Mouse (Mus musculus) midbrain, embryonic 10.5 days (tissue): Measurements from ENCODE around the gene Ppp2r5e. TPM values are rescaled to one million over a fixed set of nuclear protein-coding genes. Genes with fewer than 3 reads are reported as not detected.

ENCODE experiments used
- DNase-seq: peaks from one replicate; pipeline ENCODE4 v3.0.0-alpha.2; 2017; ENCODE audit warnings: low spot score
- H3K27ac ChIP-seq: fragments of 300-500 bp; sonication (generic); replicated peaks from 2 replicates; pipeline ENCODE4 v1.5.1; 2016; ENCODE audit warnings: mild to moderate bottlenecking
- H3K27me3 ChIP-seq: fragments of 300-500 bp; sonication (generic); 2 replicates; pipeline ENCODE4 v1.6.1; 2016; ENCODE audit warnings: low read depth, mild to moderate bottlenecking; ENCODE audit not compliant: poor library complexity, severe bottlenecking
- H3K36me3 ChIP-seq: fragments of 300-500 bp; sonication (generic); 2 replicates; pipeline ENCODE4 v1.6.1; 2016; ENCODE audit warnings: mild to moderate bottlenecking, moderate library complexity
- H3K4me1 ChIP-seq: fragments of 300-500 bp; sonication (generic); 2 replicates; pipeline ENCODE4 v1.6.1; 2016
- H3K4me3 ChIP-seq: fragments of 300-500 bp; sonication (generic); 2 replicates; pipeline ENCODE4 v1.5.1; 2016; ENCODE audit warnings: mild to moderate bottlenecking, moderate library complexity
- H3K9me3 ChIP-seq: fragments of 300-500 bp; sonication (generic); replicated peaks from 2 replicates; pipeline ENCODE4 v1.6.1; 2016; ENCODE audit warnings: mild to moderate bottlenecking
- WGBS: fragments of 180-500 bp; shearing (Covaris S2); methylation state at CpG from one replicate; pipeline ENCODE4 v1.1.7; 2016; 5-methylcytosine and 5-hydroxymethylcytosine counted together
- polyA plus RNA-seq: library from polyadenylated mRNA; unstranded; fragments of >200 nt; fragmentation: Nextera tagmentation; extraction: Ambion mirVana; gene quantifications from 2 replicates; pipeline ENCODE4 v1.2.1, GENCODE M21; 2016

The Ppp2r5e gene
- polyA plus RNA-seq, 1 experiment from 2014 or later, result 15.0 TPM

DNA sequence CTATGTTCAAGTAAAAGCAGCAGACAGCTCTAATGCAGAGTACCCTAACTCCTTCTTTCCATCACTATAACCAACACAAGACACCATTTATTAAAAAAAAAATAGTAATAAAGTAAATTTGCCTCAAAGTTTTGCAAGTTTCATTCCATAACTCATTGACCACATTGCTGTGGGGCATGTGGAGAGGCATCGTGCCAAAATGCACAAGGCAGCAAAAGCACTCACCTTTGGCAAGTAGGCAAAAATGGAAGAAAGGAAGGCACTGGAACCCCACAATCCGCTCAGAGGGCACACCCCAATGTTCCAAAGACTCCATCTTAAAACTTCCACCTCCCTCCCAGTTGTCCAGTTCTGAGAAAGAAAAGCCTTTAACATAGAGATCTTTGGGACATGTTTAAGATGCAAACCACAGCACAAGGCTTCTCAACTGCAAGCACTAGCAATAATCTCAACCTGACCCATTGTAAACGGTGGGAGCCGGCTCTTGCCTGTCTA, 50.6 kb downstream of the Ppp2r5e start:
- no peak for DNase-seq
- H3K36me3 ChIP-seq, result no peaks in the 10 kb centered on the region
- H3K4me3 ChIP-seq, result no peak overlapping the region
- no peaks in the 10 kb centered on the region for H3K27me3 ChIP-seq
- no peaks in the 10 kb centered on the region for H3K9me3 ChIP-seq
- 91% methylated on average over 4 of the region's 4 CpGs for WGBS
- no peak overlapping the region for H3K27ac ChIP-seq
- H3K4me1 ChIP-seq, result peaks cover 5% of the 10 kb centered on the region; the same call in 1 of the 2 replicates

DNA sequence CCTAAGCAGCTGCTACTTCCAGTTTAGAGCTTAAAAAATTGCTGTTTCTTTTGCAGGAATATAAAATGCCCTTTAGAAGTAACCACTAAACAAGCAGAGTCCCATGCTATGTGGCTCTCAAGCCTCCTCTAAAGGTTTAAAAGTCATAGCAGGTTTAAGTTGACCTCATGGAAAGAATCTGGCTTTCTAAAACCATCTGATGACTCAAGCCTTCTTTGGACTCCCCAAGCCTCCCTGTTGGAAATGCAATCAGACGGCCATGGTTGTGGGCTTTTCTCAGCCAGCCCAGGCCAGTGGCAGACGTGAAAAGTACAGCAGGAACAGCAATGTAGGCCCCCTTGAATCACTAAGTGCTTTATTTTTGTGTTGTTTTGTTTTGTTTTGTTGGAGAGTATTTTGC, 51.4 kb downstream of the Ppp2r5e start:
- Histone ChIP-seq H3K27me3 (no peaks in the 10 kb centered on the region), H3K36me3 (no peaks in the 10 kb centered on the region), H3K4me1 (peaks cover 7% of the 10 kb centered on the region; the same call in 1 of the 2 replicates), H3K27ac (no peak overlapping the region), H3K9me3 (no peaks in the 10 kb centered on the region), H3K4me3 (no peak overlapping the region)
- no peak for DNase-seq
- 67% methylated on average over 2 of the region's 2 CpGs for WGBS

DNA sequence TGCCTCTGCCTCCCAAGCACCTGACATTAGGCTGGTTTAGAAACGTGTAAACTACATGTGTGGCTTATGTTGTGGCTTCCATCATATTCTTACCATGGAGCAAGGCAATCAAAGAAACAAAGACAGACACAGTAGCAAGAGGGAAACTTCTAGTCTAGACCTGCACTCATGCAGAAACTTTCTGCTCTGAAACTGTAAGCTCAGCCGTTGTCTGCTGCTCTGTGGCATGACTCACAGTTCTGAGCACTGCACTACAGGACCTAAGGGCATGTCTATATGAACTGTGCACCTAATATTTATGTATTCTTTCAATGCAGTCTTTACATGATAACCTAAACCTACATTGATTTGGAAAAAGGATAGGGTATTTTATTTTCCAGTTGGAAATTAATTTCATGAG, 51.8 kb downstream of the Ppp2r5e start:
- no peak overlapping the region for H3K4me3 ChIP-seq
- WGBS, result 93% methylated on average over 2 of the region's 2 CpGs
- no peak overlapping the region for H3K27ac ChIP-seq
- H3K36me3 ChIP-seq, result no peaks in the 10 kb centered on the region
- H3K27me3 ChIP-seq, result no peaks in the 10 kb centered on the region
- H3K4me1 ChIP-seq, result peaks cover 7% of the 10 kb centered on the region; the same call in 1 of the 2 replicates
- no peak for DNase-seq
- no peaks in the 10 kb centered on the region for H3K9me3 ChIP-seq

DNA sequence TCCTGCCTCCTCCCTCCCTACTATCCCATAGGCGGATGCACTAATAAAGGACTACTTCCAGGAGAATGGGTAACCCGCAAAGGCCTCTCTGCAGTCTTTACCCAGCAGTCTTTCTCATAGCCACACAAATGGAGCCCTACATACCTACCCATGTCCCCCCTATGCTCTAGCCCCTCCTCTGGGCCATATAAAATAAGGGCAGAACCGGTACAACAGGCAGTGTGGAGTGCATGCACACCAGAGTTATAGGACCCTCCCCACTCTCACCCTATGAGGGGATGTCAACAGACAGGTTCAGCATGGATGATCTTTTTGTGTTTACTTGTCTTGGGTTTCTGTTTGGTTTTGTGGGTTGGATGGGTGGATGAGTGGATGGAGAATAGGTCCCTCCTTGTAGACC, 52.7 kb downstream of the Ppp2r5e start:
- Histone ChIP-seq H3K4me3 (no peak overlapping the region), H3K9me3 (no peaks in the 10 kb centered on the region), H3K4me1 (peaks cover 10% of the 10 kb centered on the region; the same call in 1 of the 2 replicates), H3K36me3 (no peaks in the 10 kb centered on the region), H3K27ac (no peak overlapping the region), H3K27me3 (no peaks in the 10 kb centered on the region)
- 78% methylated on average over 3 of the region's 3 CpGs for WGBS
- DNase-seq, result no peak

DNA sequence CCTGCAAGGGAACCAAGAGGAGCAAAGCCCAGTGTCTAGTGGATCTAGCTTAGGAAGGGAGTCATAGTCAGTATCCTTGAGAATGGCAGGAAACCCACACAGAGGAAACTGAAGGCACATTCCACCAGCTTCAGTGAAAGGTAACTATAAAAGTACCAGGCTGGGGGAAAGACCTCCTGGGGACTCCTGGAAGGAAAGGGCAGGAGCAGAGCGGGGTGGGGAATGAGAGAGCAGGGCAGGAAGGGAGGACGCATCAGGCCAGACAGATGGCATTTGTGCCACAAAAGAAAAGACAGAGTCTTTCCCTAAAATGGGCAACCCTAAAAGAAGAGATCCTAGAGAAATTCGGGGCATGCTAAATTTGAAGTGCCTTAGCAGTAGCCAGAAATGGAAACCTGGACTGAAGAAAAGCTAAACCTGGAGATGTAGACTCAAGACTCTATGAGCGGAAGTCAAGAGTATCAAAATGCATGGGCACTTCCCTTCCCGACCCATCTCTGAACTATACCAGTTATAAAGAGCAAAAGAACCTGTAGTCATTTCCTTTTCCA, 55.3 kb downstream of the Ppp2r5e start:
- Histone ChIP-seq H3K27ac (no peak overlapping the region), H3K9me3 (no peaks in the 10 kb centered on the region), H3K4me3 (no peak overlapping the region), H3K36me3 (no peaks in the 10 kb centered on the region), H3K4me1 (peaks cover 34% of the 10 kb centered on the region), H3K27me3 (no peaks in the 10 kb centered on the region)
- DNase-seq, result no peak
- 82% methylated on average over 5 of the region's 5 CpGs for WGBS

DNA sequence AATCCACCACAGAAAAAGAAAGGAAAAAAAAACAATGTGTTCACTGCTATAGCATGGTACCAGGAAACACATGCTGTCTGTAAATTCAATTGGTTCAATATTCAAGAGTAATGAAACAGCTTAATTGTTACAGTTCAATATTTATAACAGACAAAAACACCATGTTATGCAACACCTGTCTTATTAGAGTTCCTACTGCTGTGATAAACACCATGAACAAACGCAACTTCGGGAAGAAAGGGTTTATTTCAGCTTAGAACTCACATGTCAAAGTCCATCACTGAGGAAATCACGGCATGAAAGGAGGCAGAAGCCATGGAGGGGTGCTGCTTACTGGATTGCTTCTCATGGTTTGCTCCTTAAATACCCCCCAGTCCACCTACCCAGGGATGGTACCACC, 56.8 kb downstream of the Ppp2r5e start:
- Histone ChIP-seq H3K27me3 (no peaks in the 10 kb centered on the region), H3K27ac (no peak overlapping the region), H3K9me3 (no peaks in the 10 kb centered on the region), H3K4me3 (no peak overlapping the region), H3K36me3 (no peaks in the 10 kb centered on the region), H3K4me1 (peaks cover 34% of the 10 kb centered on the region)
- 79% methylated on average over 3 of the region's 3 CpGs for WGBS
- no peak for DNase-seq

DNA sequence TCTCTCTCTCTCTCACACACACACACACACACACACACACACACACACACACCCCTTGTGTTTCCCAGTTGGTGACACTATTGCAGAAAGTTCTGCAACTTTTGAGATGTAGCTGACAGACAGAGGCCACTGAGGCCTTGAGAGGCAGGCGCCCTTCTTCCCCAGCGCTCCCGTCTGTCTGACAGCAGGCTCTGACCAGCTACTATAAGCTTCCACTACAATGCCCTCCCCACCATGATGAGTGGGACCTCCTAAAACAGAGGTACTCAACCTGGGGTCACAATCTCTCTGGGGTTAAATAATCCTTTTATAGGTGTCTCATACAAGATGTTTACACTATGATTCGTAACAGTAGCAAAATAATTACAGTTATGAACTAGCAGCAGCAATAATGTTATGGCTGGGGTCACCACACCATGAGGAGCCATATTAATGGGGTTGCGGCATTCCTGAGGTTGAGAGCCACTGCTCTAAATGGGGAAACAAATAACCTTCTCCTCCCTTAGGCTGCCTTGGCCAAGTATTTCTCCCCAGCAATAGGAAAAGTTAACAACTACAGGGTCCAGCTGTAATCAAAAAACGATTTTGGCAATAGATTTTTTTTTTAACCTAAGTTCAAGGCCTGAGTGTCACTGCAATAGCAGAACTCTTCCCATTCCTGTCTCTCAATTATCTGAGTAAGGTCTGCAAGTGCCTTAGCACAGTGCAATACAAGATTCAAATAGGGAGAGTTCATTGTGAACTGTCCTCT, 58.2 kb downstream of the Ppp2r5e start:
- Histone ChIP-seq H3K36me3 (no peaks in the 10 kb centered on the region), H3K4me3 (no peak overlapping the region), H3K9me3 (no peaks in the 10 kb centered on the region), H3K27ac (no peak overlapping the region), H3K27me3 (no peaks in the 10 kb centered on the region), H3K4me1 (peaks cover 31% of the 10 kb centered on the region)
- no peak for DNase-seq
- WGBS, result 51% methylated on average over 6 of the region's 6 CpGs

DNA sequence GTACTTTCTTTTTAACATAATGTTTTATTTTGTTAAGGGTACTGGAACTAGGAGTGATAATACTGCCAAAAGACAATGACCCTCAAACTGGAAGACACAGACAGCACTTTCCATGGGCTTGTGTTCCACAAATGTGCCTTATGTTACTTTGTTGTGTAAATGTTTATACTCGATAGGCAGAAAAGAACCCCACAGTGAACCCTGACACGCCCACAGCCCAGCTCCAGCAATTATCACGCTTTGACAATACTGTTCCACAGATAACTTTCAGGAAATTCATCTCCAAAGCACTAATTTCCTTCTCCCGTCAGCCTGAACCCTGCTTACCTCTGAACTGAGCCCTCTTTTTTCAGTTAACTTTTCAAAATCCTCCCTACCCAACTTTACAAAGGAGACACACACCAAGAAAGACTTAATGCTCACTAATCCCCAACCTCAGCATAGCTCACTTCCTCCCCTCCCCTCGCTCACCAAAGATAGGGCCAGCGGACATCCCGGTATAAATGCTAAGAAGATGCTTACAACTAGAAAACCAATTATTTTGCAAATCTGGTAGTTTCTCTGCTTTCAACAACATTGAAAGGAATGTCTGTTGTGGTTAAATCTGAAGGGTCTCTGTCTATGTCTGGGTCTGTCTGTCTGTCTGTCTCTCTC, 58.9 kb downstream of the Ppp2r5e start:
- H3K27me3 ChIP-seq, result no peaks in the 10 kb centered on the region
- WGBS, result 27% methylated on average over 7 of the region's 7 CpGs
- H3K4me1 ChIP-seq, result peaks cover 31% of the 10 kb centered on the region
- no peak overlapping the region for H3K4me3 ChIP-seq
- no peaks in the 10 kb centered on the region for H3K9me3 ChIP-seq
- no peak overlapping the region for H3K27ac ChIP-seq
- DNase-seq, result no peak
- no peaks in the 10 kb centered on the region for H3K36me3 ChIP-seq

DNA sequence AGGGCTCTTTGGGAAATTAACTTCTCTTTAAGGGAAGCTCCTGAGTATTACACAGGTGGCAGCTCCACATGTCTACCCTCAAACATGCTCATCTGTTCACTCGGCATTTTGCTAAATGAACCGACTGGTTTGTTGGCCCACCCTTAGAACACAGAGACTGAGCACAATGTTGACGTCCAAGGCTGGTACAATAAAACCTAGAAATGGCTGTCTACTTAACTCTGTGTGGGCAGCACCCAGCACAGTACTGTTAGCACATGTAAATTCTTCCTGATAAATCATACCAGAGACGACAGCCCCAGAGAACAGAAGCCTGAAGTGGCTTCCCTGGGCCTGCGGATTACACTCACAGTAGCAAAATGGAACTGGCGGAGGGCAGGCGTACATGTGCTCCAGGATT, 59.5 kb downstream of the Ppp2r5e start:
- no peaks in the 10 kb centered on the region for H3K27me3 ChIP-seq
- H3K36me3 ChIP-seq, result no peaks in the 10 kb centered on the region
- H3K4me3 ChIP-seq, result no peak overlapping the region
- H3K4me1 ChIP-seq, result peaks cover 31% of the 10 kb centered on the region
- WGBS, result 79% methylated on average over 7 of the region's 7 CpGs
- DNase-seq, result no peak
- no peaks in the 10 kb centered on the region for H3K9me3 ChIP-seq
- no peak overlapping the region for H3K27ac ChIP-seq

DNA sequence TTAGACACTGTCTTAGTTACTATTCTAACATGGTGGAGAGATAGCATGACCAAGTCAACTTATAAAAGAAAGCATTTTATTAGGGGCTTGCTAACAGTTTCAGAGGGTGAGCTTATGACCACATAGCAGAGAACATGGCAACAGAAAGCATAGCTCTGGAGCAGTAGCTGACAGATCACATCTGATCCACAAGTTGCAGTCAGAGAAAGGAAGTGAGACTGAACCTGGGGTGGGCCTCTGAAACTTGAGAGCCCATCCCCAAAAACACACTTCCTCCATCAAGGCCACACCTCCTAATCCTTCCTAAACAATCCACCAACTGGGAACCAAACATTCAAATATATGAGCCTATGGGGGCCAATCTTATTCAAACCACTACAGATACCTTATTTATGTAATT, 62.9 kb downstream of the Ppp2r5e start:
- DNase-seq, result no peak
- Histone ChIP-seq H3K4me1 (peaks cover 22% of the 10 kb centered on the region), H3K27me3 (no peaks in the 10 kb centered on the region), H3K27ac (no peak overlapping the region), H3K9me3 (no peaks in the 10 kb centered on the region), H3K4me3 (no peak overlapping the region), H3K36me3 (no peaks in the 10 kb centered on the region)

DNA sequence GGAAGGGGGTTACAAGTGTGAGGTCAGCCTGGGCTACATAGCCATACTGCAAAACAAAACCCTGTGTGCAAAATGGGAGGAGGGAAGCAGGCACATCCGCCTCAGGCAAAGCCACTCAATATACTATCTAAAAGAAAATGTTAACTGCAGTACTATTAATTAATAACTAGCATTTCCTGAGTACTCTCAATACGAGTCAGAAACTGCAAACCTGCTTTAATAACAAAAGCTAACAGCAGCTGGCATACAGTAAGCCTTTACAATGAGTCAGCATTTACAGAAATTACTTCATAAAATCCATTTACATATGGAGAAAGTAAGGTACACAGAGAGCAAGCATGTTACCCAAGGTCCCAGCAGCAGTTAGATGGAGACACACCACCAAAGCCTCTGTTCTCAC, 64.2 kb downstream of the Ppp2r5e start:
- Histone ChIP-seq H3K4me3 (no peak overlapping the region), H3K27ac (no peak overlapping the region), H3K4me1 (peaks cover 9% of the 10 kb centered on the region), H3K9me3 (no peaks in the 10 kb centered on the region), H3K27me3 (no peaks in the 10 kb centered on the region), H3K36me3 (no peaks in the 10 kb centered on the region)
- WGBS, result 93% methylated on average over 2 of the region's 2 CpGs
- no peak for DNase-seq

DNA sequence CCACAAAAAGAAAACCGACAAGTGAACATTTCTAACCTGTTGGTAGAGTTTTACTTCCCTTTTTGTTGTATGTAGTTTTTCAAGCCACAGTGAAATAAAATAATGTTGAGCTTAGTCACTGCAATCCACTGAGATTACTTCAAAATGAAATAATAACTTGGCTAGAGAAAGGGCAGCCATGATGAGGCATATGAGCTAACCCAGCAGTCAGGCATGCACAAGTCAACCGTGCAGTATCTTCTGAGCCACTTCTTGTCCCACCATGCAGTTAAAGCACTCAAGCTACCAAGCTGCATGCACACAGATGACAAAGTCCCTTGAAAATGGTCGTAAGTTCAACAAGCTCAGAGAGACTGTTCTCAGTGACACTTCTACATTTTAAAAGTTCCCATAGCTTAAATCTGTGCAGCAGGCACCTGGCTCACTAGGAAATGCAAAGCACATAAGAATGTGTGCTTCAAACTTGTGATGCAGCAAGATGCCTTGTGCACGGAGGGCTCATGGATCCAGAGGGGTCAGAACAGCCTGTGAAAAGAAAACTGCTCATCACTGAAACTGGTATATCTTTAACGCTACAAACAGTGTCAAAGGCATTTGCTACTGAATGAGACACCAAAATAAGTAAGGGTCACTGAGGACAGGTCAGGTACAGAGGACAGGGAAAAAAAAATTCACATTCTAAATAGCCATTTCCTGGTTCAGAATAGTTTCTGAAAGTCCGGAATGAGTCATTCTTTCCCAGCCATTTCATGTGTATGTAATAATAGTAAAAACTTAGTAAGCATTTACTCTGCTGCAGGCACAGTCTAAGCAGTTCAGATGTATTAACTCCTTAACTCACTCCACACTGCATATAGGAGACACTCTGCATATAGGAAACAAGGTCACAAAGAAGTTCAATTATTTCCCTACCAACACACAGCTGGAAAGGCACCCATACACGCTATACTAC, 66.9 kb downstream of the Ppp2r5e start:
- H3K4me3 ChIP-seq, result no peak overlapping the region
- H3K36me3 ChIP-seq, result no peaks in the 10 kb centered on the region
- 86% methylated on average over 7 of the region's 7 CpGs for WGBS
- no peak overlapping the region for H3K27ac ChIP-seq
- no peaks in the 10 kb centered on the region for H3K9me3 ChIP-seq
- no peaks in the 10 kb centered on the region for H3K4me1 ChIP-seq
- DNase-seq, result no peak
- H3K27me3 ChIP-seq, result no peaks in the 10 kb centered on the region
